Mouse (Mus musculus) MEL (cell line): ENCODE measurements at regions not wholly inside any gene's neighbourhood (a gene's known extent, or its start where the extent isn't known, plus 50 kb on each side); places are given as distances from the start of the nearest gene placed in this dataset.

Experiments
- CHD2 ChIP-seq: IDR thresholded peaks from 2 replicates; pipeline ENCODE4 v1.6.1; 2011; ENCODE audit warnings: low read length, improper control_type of control experiment
- CTCF ChIP-seq, 3 experiments: IDR thresholded peaks in 2 of 3; conservative IDR thresholded peaks in 1 of 3; 2 replicates each; pipeline ENCODE4 v1.5.1; 2011 to 2012; ENCODE audit warnings: low read length in 3 of 3, low read depth in 2 of 3, mild to moderate bottlenecking in 2 of 3, improper control_type of control experiment in 1 of 3, inconsistent platforms in 1 of 3, mixed read lengths in 1 of 3, moderate library complexity in 1 of 3; ENCODE audit not compliant: control insufficient read depth in 1 of 3, insufficient read depth in 1 of 3, poor library complexity in 1 of 3, severe bottlenecking in 1 of 3
- POLR2A ChIP-seq, 2 experiments: IDR thresholded peaks; 2 replicates each; pipeline ENCODE4 v1.6.1; 2011 to 2012; ENCODE audit warnings: low read length in 2 of 2, mild to moderate bottlenecking in 2 of 2, control low read depth in 1 of 2, improper control_type of control experiment in 1 of 2, low read depth in 1 of 2, moderate library complexity in 1 of 2; ENCODE audit not compliant: control insufficient read depth in 1 of 2, insufficient read depth in 1 of 2, poor library complexity in 1 of 2
- POLR2AphosphoS5 ChIP-seq: IDR thresholded peaks from 2 replicates; pipeline ENCODE4 v1.6.1; 2012; ENCODE audit warnings: low read depth, borderline replicate concordance, mild to moderate bottlenecking, inconsistent platforms, low read length, moderate library complexity, mixed read lengths
- RAD21 ChIP-seq: IDR thresholded peaks from 2 replicates; pipeline ENCODE4 v1.6.1; 2011; ENCODE audit warnings: mild to moderate bottlenecking, low read depth, low read length, improper control_type of control experiment
- RCOR1 ChIP-seq: IDR thresholded peaks from 2 replicates; pipeline ENCODE4 v1.6.1; 2012; ENCODE audit warnings: low read depth, mild to moderate bottlenecking, inconsistent platforms, low read length, improper control_type of control experiment
- UBTF ChIP-seq: IDR thresholded peaks from 2 replicates; pipeline ENCODE4 v1.6.1; 2012; ENCODE audit warnings: low read depth, mild to moderate bottlenecking, inconsistent platforms, low read length, improper control_type of control experiment, moderate library complexity, borderline replicate concordance; ENCODE audit not compliant: insufficient read depth

- TF ChIP-seq CTCF (IDR thresholded peaks at IDR 0.05 in 2 of 3, conservative IDR thresholded peaks at IDR 0.05 in 1 of 3; ENCODE audit: control insufficient read depth in 1 of 3, insufficient read depth in 1 of 3, low read depth in 2 of 3, low read length in 3 of 3, poor library complexity in 1 of 3, severe bottlenecking in 1 of 3) (no peak), POLR2A (IDR thresholded peaks at IDR 0.05; ENCODE audit: control insufficient read depth in 1 of 2, insufficient read depth in 1 of 2, low read depth in 1 of 2, low read length in 2 of 2, poor library complexity in 1 of 2) (no peak), UBTF (no peak), CHD2 (no peak), RCOR1 (no peak), RAD21 (no peak), POLR2AphosphoS5 (no peak)
Observed at GRCm38 (mm10) chr15:67636155-67636554, 1135.4 kb upstream of the Lrrc6 start.
